In the genomic region with DNA sequence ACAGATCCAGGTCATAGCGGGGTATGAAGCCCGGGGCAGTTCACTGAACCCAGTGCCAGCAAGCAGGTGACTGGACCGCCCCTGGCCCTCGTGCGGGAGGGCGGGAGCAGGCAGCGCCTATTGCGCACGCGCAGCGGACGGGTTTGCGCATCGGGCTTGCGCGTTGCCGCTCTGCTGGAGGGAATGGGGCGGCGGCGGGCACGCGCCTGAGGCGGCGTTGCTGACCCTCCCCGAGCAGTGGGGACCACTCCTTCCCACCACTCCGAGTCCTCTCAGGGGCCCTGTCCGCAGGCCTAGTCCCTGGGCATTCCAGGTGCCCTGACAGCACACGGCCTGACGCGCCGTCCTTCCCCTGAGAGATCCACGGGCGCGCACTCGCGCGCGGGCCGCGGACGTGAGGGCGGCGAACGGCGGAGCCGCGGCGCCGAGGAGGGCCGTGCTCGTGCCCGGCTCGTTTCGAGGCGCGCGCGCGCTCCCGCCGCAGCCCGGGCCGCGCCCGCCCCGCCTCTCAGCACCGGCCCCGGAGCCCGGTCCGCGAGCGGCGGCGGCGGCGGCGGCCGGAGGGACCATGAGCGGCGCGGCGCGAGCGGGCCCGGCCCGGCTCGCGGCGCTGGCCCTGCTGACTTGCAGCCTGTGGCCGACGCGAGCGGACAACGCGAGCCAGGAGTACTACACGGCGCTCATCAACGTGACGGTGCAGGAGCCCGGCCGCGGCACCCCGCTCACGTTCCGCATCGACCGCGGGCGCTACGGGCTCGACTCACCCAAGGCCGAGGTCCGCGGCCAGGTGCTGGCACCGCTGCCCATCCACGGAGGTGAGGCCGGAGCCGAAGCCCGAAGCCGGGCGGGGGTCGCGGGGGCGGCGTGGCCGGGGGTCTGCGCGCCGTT, we compare ENCODE assay signal across 8 mouse cellular contexts. TPM values are rescaled to one million over a fixed set of nuclear protein-coding genes. Genes with fewer than 3 reads are reported as not detected.
DNase-seq lines count a peak whose midpoint lies in the region; ATAC-seq lines count a peak whose summit lies in the region.

TSS of gene Rnf130 (plus strand) at position 514 of the 888 bp plus-strand sequence.

- H3K4me3 ChIP-seq in forebrain, embryonic 10.5 days: peak within 1 kb of the TSS; percentile 97
- H3K4me3 ChIP-seq in heart, embryonic 14.5 days (ENCODE audit: control insufficient read depth in 1 of 2, insufficient read depth in 1 of 2, low read depth in 1 of 2, low read length in 2 of 2): peak within 1 kb of the TSS; percentile 80 to 95
- peak within 1 kb of the TSS; percentile 86 for H3K4me3 ChIP-seq in liver, embryonic 11.5 days (ENCODE audit: low read depth, low read length)

- ATAC-seq in CD4-positive, CD25-positive, alpha-beta regulatory T cell, adult 4 months: peak; percentile 87
- ATAC-seq in heart, embryonic 14.5 days (ENCODE audit: insufficient number of reproducible peaks, insufficient read depth, low FRiP score, low read depth): peak; percentile 86
- peak; percentile 88 for ATAC-seq in liver, embryonic 11.5 days (replicated peaks; ENCODE audit: low FRiP score)

- under 1% methylated on average over 108 of the region's 129 CpGs for WGBS in forebrain, embryonic 10.5 days
- under 1% methylated on average over 111 of the region's 129 CpGs for WGBS in heart, embryonic 14.5 days
- WGBS in liver, embryonic 11.5 days: under 1% methylated on average over 104 of the region's 129 CpGs

- peaks cover 26% of the 10 kb centered on the region for H3K27me3 ChIP-seq in forebrain, embryonic 10.5 days (ENCODE audit: poor library complexity, severe bottlenecking)
- H3K27me3 ChIP-seq in heart, embryonic 14.5 days (ENCODE audit: control insufficient read depth, insufficient read depth, low read length): no peaks in the 10 kb centered on the region; the same call in 1 of the 2 replicates
- no peaks in the 10 kb centered on the region for H3K27me3 ChIP-seq in liver, embryonic 11.5 days (replicated peaks; ENCODE audit: control insufficient read depth, insufficient read depth, low read length)
- no peaks in the 10 kb centered on the region for H3K27me3 ChIP-seq in splenic B cell, adult 2 months (ENCODE audit: control insufficient read depth, insufficient read depth, low read length, poor library complexity, severe bottlenecking)

- peaks cover 42% of the 10 kb centered on the region for H3K4me1 ChIP-seq in forebrain, embryonic 10.5 days
- H3K4me1 ChIP-seq in heart, embryonic 14.5 days (ENCODE audit: control insufficient read depth in 2 of 2, insufficient read depth in 2 of 2, low read length in 2 of 2): peaks cover 3 to 26% of the 10 kb centered on the region in 2 experiments; a peak in 3 of 4 replicates
- H3K4me1 ChIP-seq in liver, embryonic 11.5 days (replicated peaks; ENCODE audit: control insufficient read depth, insufficient read depth, low read length): peaks cover 7% of the 10 kb centered on the region; the same call in 1 of the 2 replicates

- H3K27ac ChIP-seq in forebrain, embryonic 10.5 days: peak within 1 kb of the TSS; percentile 98
- H3K27ac ChIP-seq in heart, embryonic 14.5 days (replicated peaks in 1 of 2; ENCODE audit: control insufficient read depth in 1 of 2, insufficient read depth in 1 of 2, low read depth in 2 of 2, low read length in 2 of 2): peak within 1 kb of the TSS; percentile 90 to 92
- peak within 1 kb of the TSS; percentile 78 for H3K27ac ChIP-seq in liver, embryonic 11.5 days (ENCODE audit: low read depth, low read length)

- peak within 1 kb of the TSS; percentile 90 for H3K4me2 ChIP-seq in heart, embryonic 14.5 days (ENCODE audit: low read length)
- H3K4me2 ChIP-seq in liver, embryonic 11.5 days: peak within 1 kb of the TSS; percentile 92

- no peaks in the 10 kb centered on the region for H3K36me3 ChIP-seq in forebrain, embryonic 10.5 days (replicated peaks)
- H3K36me3 ChIP-seq in heart, embryonic 14.5 days (ENCODE audit: control insufficient read depth, insufficient read depth, low read length): no peaks in the 10 kb centered on the region
- no peaks in the 10 kb centered on the region for H3K36me3 ChIP-seq in liver, embryonic 11.5 days (ENCODE audit: control insufficient read depth, insufficient read depth, low read length)
- H3K36me3 ChIP-seq in splenic B cell, adult 2 months (ENCODE audit: control insufficient read depth, insufficient read depth, low read length, poor library complexity, severe bottlenecking): no peaks in the 10 kb centered on the region

- H3K9ac ChIP-seq in heart, embryonic 14.5 days (ENCODE audit: low read length): peak within 1 kb of the TSS; percentile 94
- H3K9ac ChIP-seq in liver, embryonic 11.5 days (ENCODE audit: low read depth, low read length): peak within 1 kb of the TSS; percentile 92

- no peaks in the 10 kb centered on the region for H3K9me3 ChIP-seq in forebrain, embryonic 10.5 days
- no peaks in the 10 kb centered on the region for H3K9me3 ChIP-seq in heart, embryonic 14.5 days (ENCODE audit: control insufficient read depth, low read length)
- no peaks in the 10 kb centered on the region for H3K9me3 ChIP-seq in liver, embryonic 11.5 days (ENCODE audit: control insufficient read depth, low read length)

- DNase-seq in c-Kit-positive CD71-negative TER-119-negative erythroid progenitor cells, embryonic 14.5 days (ENCODE audit: low read depth): peak; percentile 79
- DNase-seq in forebrain, embryonic 10.5 days (ENCODE audit: extremely low spot score, low spot score): peak; percentile 93
- peak; percentile 97 for DNase-seq in kidney, postnatal 10 days
- DNase-seq in liver, embryonic 11.5 days (ENCODE audit: low spot score): peak; percentile 96
- peak; percentile 96 for DNase-seq in naive thymus-derived CD4-positive, alpha-beta T cell, adult 2 months (ENCODE audit: low read depth)
- DNase-seq in splenic B cell, adult 2 months (ENCODE audit: low read depth, low spot score): peak; percentile 95

RNA-seq across cellular contexts. Expression of gene Rnf130, which starts in this region (rescaled TPM):
- 1 to 10 TPM; 2.5 to 5.7 TPM for polyA plus RNA-seq in CD4-positive, CD25-positive, alpha-beta regulatory T cell, adult 4 months (2017; shearing (Covaris generic))
- polyA plus RNA-seq in forebrain, embryonic 10.5 days (2016; fragmentation: Nextera tagmentation; extraction: Ambion mirVana): 55.9 and 59.8 TPM in 2 replicates
- 40.0 and 44.0 TPM in 2 replicates for polyA plus RNA-seq in heart, embryonic 14.5 days (2014; fragmentation: Nextera tagmentation; extraction: Ambion mirVana)
- 47.8 and 48.0 TPM in 2 replicates for polyA plus RNA-seq in liver, embryonic 11.5 days (2014; fragmentation: Nextera tagmentation; extraction: Ambion mirVana)

Comparison
In these comparisons a context has a peak if more than half of its experiments do, and no peak if none do; other contexts are left out.
1. Peak in every context shown above with its lines: DNase-seq, ATAC-seq, H3K4me3 ChIP-seq and H3K27ac ChIP-seq.